Mouse (Mus musculus): Measurements from ENCODE around the gene Bmp10. TPM values are rescaled to one million over a fixed set of nuclear protein-coding genes. Genes with fewer than 3 reads are reported as not detected.

Bmp10 gene
- polyA plus RNA-seq, 1 experiment from 2014 or later = not detected

GRCm38 (mm10) chr6:87436745-87437144 lies 8.0 kb downstream of the Bmp10 start:
- Histone ChIP-seq H3K36me3 (ENCODE audit: control insufficient read depth, insufficient read depth) (no peaks in the 10 kb centered on the region), H3K27ac (ENCODE audit: low read depth, low read length) (no peak overlapping the region), H3K27me3 (replicated peaks; ENCODE audit: control insufficient read depth, insufficient read depth, low read length) (no peaks in the 10 kb centered on the region), H3K9ac (ENCODE audit: low read depth, low read length) (no peak overlapping the region), H3K4me1 (replicated peaks; ENCODE audit: control insufficient read depth, insufficient read depth, low read length) (no peaks in the 10 kb centered on the region), H3K4me3 (ENCODE audit: low read depth, low read length) (no peak overlapping the region), H3K9me3 (ENCODE audit: control insufficient read depth) (no peaks in the 10 kb centered on the region), H3K4me2 (replicated peaks; ENCODE audit: low read depth) (no peak overlapping the region)
- no peak for ATAC-seq
- WGBS = 74% methylated on average over 8 of the region's 8 CpGs
- TF ChIP-seq CTCF (IDR thresholded peaks at IDR 0.05; ENCODE audit: low read depth) = no peak

GRCm38 (mm10) chr6:87443253-87443652 lies 14.5 kb downstream of the Bmp10 start:
- H3K9me3 ChIP-seq (ENCODE audit: control insufficient read depth) = no peaks in the 10 kb centered on the region
- no peak overlapping the region for H3K27ac ChIP-seq (ENCODE audit: low read depth, low read length)
- no peaks in the 10 kb centered on the region for H3K4me1 ChIP-seq (replicated peaks; ENCODE audit: control insufficient read depth, insufficient read depth, low read length)
- no peak overlapping the region for H3K9ac ChIP-seq (ENCODE audit: low read depth, low read length)
- no peaks in the 10 kb centered on the region for H3K36me3 ChIP-seq (ENCODE audit: control insufficient read depth, insufficient read depth)
- TF ChIP-seq CTCF (IDR thresholded peaks at IDR 0.05; ENCODE audit: low read depth) = no peak
- no peak overlapping the region for H3K4me3 ChIP-seq (ENCODE audit: low read depth, low read length)
- WGBS = 76% methylated on average over 11 of the region's 11 CpGs
- H3K4me2 ChIP-seq (replicated peaks; ENCODE audit: low read depth) = no peak overlapping the region
- H3K27me3 ChIP-seq (replicated peaks; ENCODE audit: control insufficient read depth, insufficient read depth, low read length) = no peaks in the 10 kb centered on the region
- ATAC-seq = no peak

GRCm38 (mm10) chr6:87445222-87445621 lies 16.4 kb downstream of the Bmp10 start:
- no peaks in the 10 kb centered on the region for H3K4me1 ChIP-seq (replicated peaks; ENCODE audit: control insufficient read depth, insufficient read depth, low read length)
- H3K4me2 ChIP-seq (replicated peaks; ENCODE audit: low read depth) = no peak overlapping the region
- H3K36me3 ChIP-seq (ENCODE audit: control insufficient read depth, insufficient read depth) = no peaks in the 10 kb centered on the region
- no peaks in the 10 kb centered on the region for H3K27me3 ChIP-seq (replicated peaks; ENCODE audit: control insufficient read depth, insufficient read depth, low read length)
- H3K9ac ChIP-seq (ENCODE audit: low read depth, low read length) = no peak overlapping the region
- no peaks in the 10 kb centered on the region for H3K9me3 ChIP-seq (ENCODE audit: control insufficient read depth)
- H3K4me3 ChIP-seq (ENCODE audit: low read depth, low read length) = no peak overlapping the region
- no peak overlapping the region for H3K27ac ChIP-seq (ENCODE audit: low read depth, low read length)
- 67% methylated on average over 7 of the region's 7 CpGs for WGBS
- ATAC-seq = no peak
- TF ChIP-seq CTCF (IDR thresholded peaks at IDR 0.05; ENCODE audit: low read depth) = no peak

GRCm38 (mm10) chr6:87447217-87447616 lies 18.4 kb downstream of the Bmp10 start:
- Histone ChIP-seq H3K27ac (ENCODE audit: low read depth, low read length) (no peak overlapping the region), H3K4me1 (replicated peaks; ENCODE audit: control insufficient read depth, insufficient read depth, low read length) (no peaks in the 10 kb centered on the region), H3K4me2 (replicated peaks; ENCODE audit: low read depth) (no peak overlapping the region), H3K36me3 (ENCODE audit: control insufficient read depth, insufficient read depth) (no peaks in the 10 kb centered on the region), H3K9me3 (ENCODE audit: control insufficient read depth) (no peaks in the 10 kb centered on the region), H3K4me3 (ENCODE audit: low read depth, low read length) (no peak overlapping the region), H3K27me3 (replicated peaks; ENCODE audit: control insufficient read depth, insufficient read depth, low read length) (no peaks in the 10 kb centered on the region), H3K9ac (ENCODE audit: low read depth, low read length) (no peak overlapping the region)
- 92% methylated on average over 4 of the region's 4 CpGs for WGBS
- no peak for TF ChIP-seq CTCF (IDR thresholded peaks at IDR 0.05; ENCODE audit: low read depth)
- ATAC-seq = no peak

GRCm38 (mm10) chr6:87449534-87449933 lies 20.7 kb downstream of the Bmp10 start:
- TF ChIP-seq CTCF (IDR thresholded peaks at IDR 0.05; ENCODE audit: low read depth) = no peak
- ATAC-seq = no peak
- no peaks in the 10 kb centered on the region for H3K4me1 ChIP-seq (replicated peaks; ENCODE audit: control insufficient read depth, insufficient read depth, low read length)
- H3K4me3 ChIP-seq (ENCODE audit: low read depth, low read length) = no peak overlapping the region
- H3K27me3 ChIP-seq (replicated peaks; ENCODE audit: control insufficient read depth, insufficient read depth, low read length) = no peaks in the 10 kb centered on the region
- 86% methylated on average over 3 of the region's 3 CpGs for WGBS
- no peak overlapping the region for H3K4me2 ChIP-seq (replicated peaks; ENCODE audit: low read depth)
- H3K9me3 ChIP-seq (ENCODE audit: control insufficient read depth) = no peaks in the 10 kb centered on the region
- no peak overlapping the region for H3K9ac ChIP-seq (ENCODE audit: low read depth, low read length)
- H3K27ac ChIP-seq (ENCODE audit: low read depth, low read length) = no peak overlapping the region
- H3K36me3 ChIP-seq (ENCODE audit: control insufficient read depth, insufficient read depth) = no peaks in the 10 kb centered on the region

GRCm38 (mm10) chr6:87451016-87451415 lies 22.2 kb downstream of the Bmp10 start:
- WGBS = 59% methylated on average over 3 of the region's 3 CpGs
- Histone ChIP-seq H3K27ac (ENCODE audit: low read depth, low read length) (no peak overlapping the region), H3K36me3 (ENCODE audit: control insufficient read depth, insufficient read depth) (no peaks in the 10 kb centered on the region), H3K4me3 (ENCODE audit: low read depth, low read length) (no peak overlapping the region), H3K27me3 (replicated peaks; ENCODE audit: control insufficient read depth, insufficient read depth, low read length) (no peaks in the 10 kb centered on the region), H3K9me3 (ENCODE audit: control insufficient read depth) (no peaks in the 10 kb centered on the region), H3K4me2 (replicated peaks; ENCODE audit: low read depth) (no peak overlapping the region), H3K9ac (ENCODE audit: low read depth, low read length) (no peak overlapping the region), H3K4me1 (replicated peaks; ENCODE audit: control insufficient read depth, insufficient read depth, low read length) (no peaks in the 10 kb centered on the region)
- no peak for ATAC-seq
- TF ChIP-seq CTCF (IDR thresholded peaks at IDR 0.05; ENCODE audit: low read depth) = peak; percentile 82

- no peak for ATAC-seq
- H3K4me1 ChIP-seq (replicated peaks; ENCODE audit: control insufficient read depth, insufficient read depth, low read length) = no peaks in the 10 kb centered on the region
- TF ChIP-seq CTCF (IDR thresholded peaks at IDR 0.05; ENCODE audit: low read depth) = no peak
- no peak overlapping the region for H3K27ac ChIP-seq (ENCODE audit: low read depth, low read length)
- no peaks in the 10 kb centered on the region for H3K9me3 ChIP-seq (ENCODE audit: control insufficient read depth)
- 73% methylated on average over 3 of the region's 3 CpGs for WGBS
- no peak overlapping the region for H3K4me2 ChIP-seq (replicated peaks; ENCODE audit: low read depth)
- H3K4me3 ChIP-seq (ENCODE audit: low read depth, low read length) = no peak overlapping the region
- H3K27me3 ChIP-seq (replicated peaks; ENCODE audit: control insufficient read depth, insufficient read depth, low read length) = no peaks in the 10 kb centered on the region
- H3K36me3 ChIP-seq (ENCODE audit: control insufficient read depth, insufficient read depth) = no peaks in the 10 kb centered on the region
- H3K9ac ChIP-seq (ENCODE audit: low read depth, low read length) = no peak overlapping the region
Measured at GRCm38 (mm10) chr6:87451771-87452170, 23.0 kb downstream of the Bmp10 start.

Measured in intestine, postnatal 0 days (tissue).